Mouse (Mus musculus) adrenal gland (tissue): ENCODE results near the gene Xpo4.
"Not testable (repeated sequence)": the region's sequence is repeated elsewhere in the genome, so short reads cannot be mapped to it uniquely, and the experiment has no call there.

Experiments
- intact Hi-C: fragments of 180-260 bp; cut with DNase I; formaldehyde crosslinking; loops from one replicate; pipeline ENCODE4 v1.15.1; 2025

Xpo4 gene

GRCm38 (mm10) chr14:57684579-57684978, 19.3 kb upstream of the Xpo4 start:
- intact Hi-C loops = loop anchor here (2.0 to 10.0 kb wide), 4 partner anchors 62 to 310 kb away; partner anchors contain the start of gene Gm49361

DNA sequence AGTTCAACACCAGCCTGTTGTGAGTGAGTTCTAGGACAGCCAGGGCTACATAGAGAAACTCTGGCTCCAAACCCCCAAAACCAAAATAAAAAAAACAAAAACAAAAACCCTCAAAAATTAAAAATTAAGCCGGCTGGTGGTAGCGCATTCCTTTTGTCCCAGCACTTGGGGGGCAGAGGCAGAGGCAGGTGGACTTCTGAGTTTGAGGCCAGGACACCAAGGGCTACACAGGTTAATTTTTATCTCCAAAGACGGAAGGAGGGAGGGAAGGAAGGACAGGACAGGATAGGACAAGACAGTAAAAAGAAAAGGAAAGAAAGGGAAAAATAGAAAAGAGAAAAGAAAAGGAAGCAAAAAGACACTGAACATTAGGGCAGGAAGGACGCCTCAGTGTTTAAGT, 17.5 kb upstream of the Xpo4 start:
- intact Hi-C loops = loop anchor here (5.0 to 10.0 kb wide), 3 partner anchors 122 to 308 kb away; no protein-coding TSS in a partner anchor

DNA sequence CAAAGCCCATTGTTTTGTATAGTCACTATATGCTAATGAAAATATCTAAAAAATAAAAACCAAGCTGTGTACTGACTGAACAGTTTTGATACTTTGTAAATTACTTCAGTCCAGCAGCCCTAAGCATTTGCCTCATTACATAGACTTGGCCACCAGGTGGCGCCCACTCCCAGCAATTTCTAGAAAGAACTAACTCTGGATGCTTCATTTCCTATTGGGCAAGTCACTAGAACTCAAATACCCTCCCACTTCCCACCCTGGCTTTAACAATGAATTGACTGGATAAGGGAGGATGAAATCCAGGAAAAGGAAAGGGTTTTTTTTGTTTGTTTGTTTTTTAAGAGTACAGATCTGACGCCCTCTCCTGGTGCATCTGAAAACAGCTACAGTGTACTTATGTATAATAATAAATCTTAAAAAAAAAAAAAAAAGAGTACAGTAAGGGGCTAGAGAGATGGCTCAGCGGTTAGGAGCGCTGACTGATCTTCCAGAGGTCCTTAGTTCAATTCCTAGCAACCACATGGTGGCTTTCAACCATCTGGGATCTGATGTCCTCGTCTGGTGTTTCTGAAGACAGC, 14.8 kb upstream of the Xpo4 start:
- intact Hi-C loops = loop anchor here (5.0 to 10.0 kb wide), 3 partner anchors 125 to 305 kb away; no protein-coding TSS in a partner anchor

DNA sequence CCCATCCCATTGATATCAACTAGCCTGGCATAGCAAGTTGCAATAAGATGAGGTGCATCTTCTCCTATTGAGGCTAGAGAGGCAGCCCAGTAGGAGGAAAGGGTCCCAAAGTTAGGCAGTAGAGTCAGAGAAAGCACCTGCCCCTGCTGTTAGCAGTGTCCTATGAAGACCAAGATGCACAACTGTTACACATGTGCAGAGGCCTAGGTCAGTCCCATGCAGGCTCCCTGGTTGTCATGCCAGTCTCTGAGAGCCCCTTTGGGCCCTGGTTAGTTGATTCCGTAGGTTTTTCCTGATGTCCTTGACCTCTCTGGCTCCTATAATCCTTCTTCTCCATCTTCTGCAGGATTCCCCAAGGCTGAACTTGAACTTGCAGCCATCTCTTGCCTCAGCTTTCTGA, 14.3 kb upstream of the Xpo4 start:
- intact Hi-C loops = no loop called here

DNA sequence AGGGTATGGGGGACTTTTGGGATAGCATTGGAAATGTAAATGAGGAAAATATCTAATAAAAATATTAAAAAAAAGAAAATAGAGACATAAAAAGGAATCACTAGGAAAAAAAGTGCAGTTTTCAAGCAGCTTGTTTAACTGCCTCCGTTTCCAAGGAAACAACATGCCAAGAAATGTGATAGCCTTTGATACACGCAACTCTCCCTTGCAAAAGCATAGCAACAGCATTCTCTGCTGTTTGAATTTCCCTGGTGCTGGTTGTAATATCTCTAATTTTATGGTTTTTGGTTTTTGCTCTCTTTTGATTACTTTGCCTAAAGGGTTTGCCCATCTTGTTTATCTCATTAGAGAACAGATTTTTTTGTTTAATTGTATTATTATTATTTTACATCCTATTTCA, 10.3 kb upstream of the Xpo4 start:
- intact Hi-C loops = no loop called here

DNA sequence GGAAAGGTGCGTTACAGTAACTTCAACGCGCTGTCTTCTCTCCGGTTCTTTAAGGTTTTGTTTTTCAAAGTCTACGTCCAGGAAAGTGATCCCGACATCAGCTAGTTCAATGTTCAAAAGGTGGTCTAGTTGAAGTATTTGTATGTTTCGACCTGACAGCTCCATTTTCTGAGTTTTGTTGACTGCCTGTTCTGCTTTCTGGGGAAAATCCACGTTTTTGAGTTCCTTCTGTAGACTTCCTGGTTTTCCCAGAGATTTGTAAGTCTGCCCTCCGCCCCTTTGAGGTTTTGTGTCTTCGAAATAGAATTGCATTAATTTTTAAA, 359 bp upstream of the Xpo4 start:
- intact Hi-C loops = no loop called here

GRCm38 (mm10) chr14:57664311-57664821, 864 bp downstream of the Xpo4 start:
- intact Hi-C loops = no loop called here

GRCm38 (mm10) chr14:57663630-57664029, 1.6 kb downstream of the Xpo4 start:
- intact Hi-C loops = no loop called here

DNA sequence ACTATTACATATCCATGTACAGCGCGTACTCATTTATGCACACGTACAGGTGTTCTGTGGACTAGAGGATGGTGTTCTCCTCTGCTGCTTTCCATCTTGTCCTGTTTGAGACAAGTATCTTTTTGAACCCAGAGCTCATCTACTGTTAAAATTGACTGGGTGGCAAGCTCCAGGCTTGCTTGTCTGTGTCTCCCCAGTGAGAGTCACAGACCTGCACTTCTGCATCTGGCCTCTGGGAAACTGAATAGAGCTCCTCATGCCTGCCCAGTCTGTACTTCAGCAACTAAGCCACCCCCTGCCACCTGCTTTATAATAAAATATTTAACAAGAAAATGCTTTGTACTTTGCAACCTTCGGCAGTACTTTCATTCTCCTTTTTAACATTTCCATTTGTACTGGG, 6.9 kb downstream of the Xpo4 start:
- intact Hi-C loops = no loop called here

DNA sequence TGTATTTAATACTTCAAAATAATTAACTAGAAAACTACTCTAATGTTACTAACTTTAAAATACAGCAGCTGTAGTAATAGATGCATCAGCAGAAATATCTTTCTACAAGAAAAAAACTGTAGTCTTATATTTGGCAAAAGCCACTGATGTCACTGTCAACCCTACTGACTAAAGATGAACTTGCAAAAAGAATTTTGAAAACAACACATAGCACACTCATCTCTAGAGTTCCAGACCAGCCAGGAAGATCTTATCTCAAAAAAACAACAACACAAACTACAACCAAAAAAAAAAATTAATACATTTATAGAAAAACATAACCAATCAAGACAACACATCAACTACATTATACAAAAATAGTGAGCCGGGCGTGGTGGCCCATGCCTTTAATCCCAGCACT, 7.7 kb downstream of the Xpo4 start:
- intact Hi-C loops = no loop called here

- intact Hi-C loops = not testable (repeated sequence)
These were observed 8.7 kb downstream of the Xpo4 start for GRCm38 (mm10) chr14:57656519-57656918.

GRCm38 (mm10) chr14:57649501-57649900, 15.7 kb downstream of the Xpo4 start:
- intact Hi-C loops = no loop called here

- intact Hi-C loops = no loop called here
These were observed 19.1 kb downstream of the Xpo4 start for GRCm38 (mm10) chr14:57646155-57646554.

DNA sequence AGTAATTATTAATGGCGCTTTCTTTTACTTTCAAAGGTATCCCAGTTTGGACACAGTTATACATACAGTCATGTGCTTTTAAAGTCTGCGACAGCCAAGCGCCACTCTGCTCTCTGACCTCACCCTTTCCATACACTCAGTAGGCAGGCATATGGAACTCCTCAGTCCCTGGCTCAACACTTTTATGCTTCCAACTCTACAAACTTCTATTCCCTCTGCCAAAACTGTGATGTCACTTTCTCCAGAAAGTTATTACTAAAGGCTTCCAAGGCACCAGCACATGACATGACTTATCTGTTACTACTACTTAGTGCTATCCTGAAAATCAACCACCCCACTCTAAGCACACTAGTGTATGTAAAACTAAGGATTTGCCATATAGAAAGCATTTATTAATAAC, 26.1 kb downstream of the Xpo4 start:
- intact Hi-C loops = no loop called here

GRCm38 (mm10) chr14:57634141-57634540, 31.1 kb downstream of the Xpo4 start:
- intact Hi-C loops = no loop called here

DNA sequence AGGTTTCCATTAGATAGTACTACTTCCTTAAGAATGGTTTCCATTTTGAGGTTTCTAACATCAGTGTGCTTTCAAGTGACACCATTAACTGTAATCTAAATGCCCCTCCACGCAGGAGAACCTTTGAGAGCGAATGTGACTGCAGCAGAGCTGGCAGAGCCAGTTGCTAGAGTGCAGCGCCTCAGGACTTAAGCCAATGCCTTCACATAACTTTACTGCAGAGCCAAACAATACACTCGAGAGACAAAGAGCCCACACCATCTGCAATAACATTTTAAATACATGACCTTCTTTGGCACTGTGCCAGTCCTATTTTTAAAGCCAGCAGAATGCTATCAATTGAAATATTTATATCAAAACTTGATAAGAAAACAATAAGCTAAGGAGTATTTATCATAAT, 35.6 kb downstream of the Xpo4 start:
- intact Hi-C loops = loop anchor here (10.0 kb wide), 1 partner anchor 255 kb away; no protein-coding TSS in a partner anchor

- intact Hi-C loops = loop anchor here (10.0 kb wide), 1 partner anchor 248 kb away; no protein-coding TSS in a partner anchor
These were observed 42.3 kb downstream of the Xpo4 start for GRCm38 (mm10) chr14:57622934-57623333.

DNA sequence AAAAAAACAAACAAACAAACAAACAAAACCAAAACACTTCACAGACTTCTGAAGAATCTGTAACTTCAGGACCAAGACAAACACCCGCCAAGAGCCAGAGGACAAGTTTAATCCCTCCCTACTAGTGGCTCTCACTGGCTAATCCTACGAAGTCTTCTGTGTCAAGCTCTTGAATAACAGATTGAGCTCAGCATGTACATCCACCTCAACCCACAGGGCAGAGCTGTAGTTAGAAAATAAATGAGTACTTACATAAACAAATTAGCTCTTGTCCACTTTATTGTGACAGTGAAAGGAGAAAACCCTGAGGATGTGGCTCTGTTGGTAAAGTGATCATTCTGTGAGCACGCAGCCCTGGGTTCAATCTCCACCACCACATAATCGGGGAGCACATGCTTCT, 43.5 kb downstream of the Xpo4 start:
- intact Hi-C loops = loop anchor here (10.0 kb wide), 1 partner anchor 247 kb away; no protein-coding TSS in a partner anchor

GRCm38 (mm10) chr14:57620598-57621236, 44.5 kb downstream of the Xpo4 start:
- intact Hi-C loops = loop anchor here (10.0 kb wide), 1 partner anchor 246 kb away; no protein-coding TSS in a partner anchor

DNA sequence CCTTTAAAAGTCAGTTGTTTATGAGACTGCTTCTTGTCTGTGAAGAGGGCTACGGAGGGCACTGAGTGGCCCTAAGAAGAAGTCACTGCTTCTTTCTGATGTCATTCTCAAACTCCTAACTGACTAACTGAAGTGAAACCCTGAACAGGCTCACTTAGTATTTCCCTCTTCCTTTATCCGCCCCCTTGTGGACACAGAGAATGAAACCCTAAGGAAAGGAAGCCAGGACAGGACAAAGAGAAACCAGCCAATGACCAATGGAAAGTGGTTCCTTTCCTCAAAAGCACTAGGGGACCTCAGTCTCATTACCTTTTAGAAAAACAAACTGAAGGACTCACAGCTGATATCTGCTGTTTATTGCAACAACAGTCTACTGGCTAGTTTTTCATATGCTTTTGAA, 45.7 kb downstream of the Xpo4 start:
- intact Hi-C loops = loop anchor here (5.0 kb wide), 1 partner anchor 87 kb away; no protein-coding TSS in a partner anchor

GRCm38 (mm10) chr14:57617675-57618074, 47.6 kb downstream of the Xpo4 start:
- intact Hi-C loops = loop anchor here (5.0 kb wide), 1 partner anchor 85 kb away; no protein-coding TSS in a partner anchor

DNA sequence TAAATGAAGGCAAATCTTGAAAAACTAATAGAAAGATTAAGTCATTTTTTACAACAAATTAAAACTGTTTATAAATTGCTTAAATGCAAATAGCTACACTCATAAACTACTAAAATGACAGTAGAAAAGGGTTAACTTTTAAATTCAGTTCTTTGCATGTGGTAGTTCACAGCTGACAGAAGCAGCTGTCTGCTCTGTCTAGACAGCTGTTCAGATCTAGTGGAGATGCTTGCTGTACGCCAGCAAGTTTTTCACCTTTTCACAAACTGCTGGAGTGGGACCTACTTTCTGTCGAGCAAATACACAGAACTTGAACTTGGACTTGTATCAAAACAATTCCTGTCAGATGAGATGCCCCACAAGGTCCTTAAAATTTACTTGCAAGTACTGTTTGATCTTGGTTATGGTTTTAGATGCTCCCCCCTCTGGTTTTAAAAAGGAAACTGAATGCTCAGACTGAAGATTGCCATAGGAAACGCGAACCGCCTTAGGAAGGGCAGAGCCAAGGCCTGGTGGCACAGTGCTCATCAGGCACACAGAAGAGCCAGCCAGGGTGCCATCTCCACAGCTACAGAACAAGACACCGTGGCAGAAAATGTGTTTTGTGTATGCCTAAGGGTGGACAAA, 48.8 kb downstream of the Xpo4 start:
- intact Hi-C loops = loop anchor here (5.0 kb wide), 1 partner anchor 84 kb away; no protein-coding TSS in a partner anchor
